Mouse (Mus musculus) heart, embryonic 16.5 days (tissue): ENCODE data around the gene Lamtor5. TPM values are rescaled to one million over a fixed set of nuclear protein-coding genes. Genes with fewer than 3 reads are reported as not detected.

Experiments
- ATAC-seq: fragments of 200-750 bp; cut with Nextera tagmentation; replicated peaks from 2 replicates; pipeline ENCODE4 v1.8.0; 2017; ENCODE audit warnings: moderate number of reproducible peaks; ENCODE audit not compliant: insufficient read depth, low FRiP score; ENCODE audit errors: extremely low read depth
- H3K27ac ChIP-seq: fragments of 300-500 bp; sonication (generic); 2 replicates; pipeline ENCODE4 v1.5.1; 2014; ENCODE audit warnings: mild to moderate bottlenecking, low read length, control low read depth, moderate library complexity
- H3K27me3 ChIP-seq: fragments of 300-500 bp; sonication (generic); 2 replicates; pipeline ENCODE4 v1.6.1; 2014; ENCODE audit warnings: low read length, mixed read lengths; ENCODE audit not compliant: control insufficient read depth, insufficient read depth
- H3K36me3 ChIP-seq: fragments of 300-500 bp; sonication (generic); 2 replicates; pipeline ENCODE4 v1.6.1; 2014; ENCODE audit not compliant: control insufficient read depth, insufficient read depth
- H3K4me1 ChIP-seq: fragments of 300-500 bp; sonication (generic); 2 replicates; pipeline ENCODE4 v1.6.1; 2014; ENCODE audit warnings: low read length, mixed read lengths; ENCODE audit not compliant: control insufficient read depth, insufficient read depth
- H3K4me2 ChIP-seq: fragments of 300-500 bp; sonication (generic); 2 replicates; pipeline ENCODE4 v1.6.1; 2014; ENCODE audit warnings: low read depth, mild to moderate bottlenecking, control low read depth, low read length
- H3K4me3 ChIP-seq: fragments of 300-500 bp; sonication (generic); 2 replicates; pipeline ENCODE4 v1.5.1; 2014; ENCODE audit warnings: mild to moderate bottlenecking, control low read depth, low read length
- H3K9ac ChIP-seq: fragments of 300-500 bp; sonication (generic); 2 replicates; pipeline ENCODE4 v1.6.1; 2014; ENCODE audit warnings: low read length, control low read depth
- H3K9me3 ChIP-seq: fragments of 300-500 bp; sonication (generic); replicated peaks from 2 replicates; pipeline ENCODE4 v1.6.1; 2016; ENCODE audit warnings: low read length; ENCODE audit not compliant: control insufficient read depth
- WGBS: fragments of 180-500 bp; shearing (Covaris S2); extraction: QIAGEN DNeasy Blood & Tissue Kit; methylation state at CpG from one replicate; pipeline ENCODE4 v1.1.7; 2014; 5-methylcytosine and 5-hydroxymethylcytosine counted together
- polyA plus RNA-seq: library from polyadenylated mRNA; unstranded; fragments of >200 nt; fragmentation: Nextera tagmentation; extraction: Ambion mirVana; gene quantifications from 2 replicates; pipeline ENCODE4 v1.2.1, GENCODE M21; 2015

The Lamtor5 gene
- polyA plus RNA-seq, 1 experiment from 2014 or later, result 172 TPM

- H3K9me3 ChIP-seq, result no peaks in the 10 kb centered on the region
- no peak overlapping the region for H3K27ac ChIP-seq
- 60% methylated on average over 5 of the region's 5 CpGs for WGBS
- H3K9ac ChIP-seq, result no peak overlapping the region
- no peaks in the 10 kb centered on the region for H3K27me3 ChIP-seq
- H3K4me1 ChIP-seq, result 0 out of 2 replicates have a peak, but pooled peaks cover 2% of the 10 kb centered on the region
- H3K4me2 ChIP-seq, result no peak overlapping the region
- no peak for ATAC-seq
- no peaks in the 10 kb centered on the region for H3K36me3 ChIP-seq
- no peak overlapping the region for H3K4me3 ChIP-seq
Observed at GRCm38 (mm10) chr3:107257924-107258323, 20.7 kb upstream of the Lamtor5 start.

GRCm38 (mm10) chr3:107260956-107261850 is 17.5 kb upstream of the Lamtor5 start:
- no peak for ATAC-seq
- whole genome bisulfite sequencing, result 47% methylated on average over 8 of the region's 8 CpGs

GRCm38 (mm10) chr3:107261851-107262165 is 16.9 kb upstream of the Lamtor5 start:
- Histone ChIP-seq H3K4me1 (0 out of 2 replicates have a peak, but pooled peaks cover 2% of the 10 kb centered on the region), H3K27ac (no peak overlapping the region), H3K9me3 (no peaks in the 10 kb centered on the region), H3K27me3 (peaks cover 3% of the 10 kb centered on the region; the same call in 1 of the 2 replicates), H3K4me3 (no peak overlapping the region), H3K9ac (no peak overlapping the region), H3K36me3 (no peaks in the 10 kb centered on the region), H3K4me2 (no peak overlapping the region)
- WGBS, result 62% methylated on average over 7 of the region's 7 CpGs
- no peak for ATAC-seq

More at GRCm38 (mm10) chr3:107260956-107261850, 17.5 kb upstream of the Lamtor5 start:
- H3K27ac ChIP-seq, result no peak overlapping the region
- H3K36me3 ChIP-seq, result no peaks in the 10 kb centered on the region
- no peak overlapping the region for H3K4me2 ChIP-seq
- 0 out of 2 replicates have a peak, but pooled peaks cover 2% of the 10 kb centered on the region for H3K4me1 ChIP-seq
- no peak overlapping the region for H3K9ac ChIP-seq
- no peaks in the 10 kb centered on the region for H3K9me3 ChIP-seq
- peaks cover 3% of the 10 kb centered on the region; the same call in 1 of the 2 replicates for H3K27me3 ChIP-seq
- H3K4me3 ChIP-seq, result no peak overlapping the region

- Histone ChIP-seq H3K27me3 (peaks cover 3% of the 10 kb centered on the region; the same call in 1 of the 2 replicates), H3K27ac (no peak overlapping the region), H3K9me3 (no peaks in the 10 kb centered on the region), H3K9ac (no peak overlapping the region), H3K4me1 (no peaks in the 10 kb centered on the region), H3K36me3 (no peaks in the 10 kb centered on the region), H3K4me3 (no peak overlapping the region), H3K4me2 (no peak overlapping the region)
- 77% methylated on average over 2 of the region's 2 CpGs for WGBS
- ATAC-seq, result no peak
Observed at GRCm38 (mm10) chr3:107266814-107267345, 11.8 kb upstream of the Lamtor5 start.

GRCm38 (mm10) chr3:107272433-107272832 is 6.2 kb upstream of the Lamtor5 start:
- Histone ChIP-seq H3K9me3 (no peaks in the 10 kb centered on the region), H3K4me3 (no peak overlapping the region), H3K36me3 (no peaks in the 10 kb centered on the region), H3K4me1 (no peaks in the 10 kb centered on the region), H3K4me2 (no peak overlapping the region), H3K9ac (no peak overlapping the region), H3K27me3 (no peaks in the 10 kb centered on the region), H3K27ac (no peak overlapping the region)
- ATAC-seq, result no peak
- 87% methylated on average over 3 of the region's 3 CpGs for WGBS

GRCm38 (mm10) chr3:107273820-107274219 is 4.8 kb upstream of the Lamtor5 start:
- Histone ChIP-seq H3K27ac (no peak overlapping the region), H3K9ac (no peak overlapping the region), H3K4me2 (no peak overlapping the region), H3K27me3 (no peaks in the 10 kb centered on the region), H3K4me1 (no peaks in the 10 kb centered on the region), H3K4me3 (no peak overlapping the region), H3K9me3 (no peaks in the 10 kb centered on the region), H3K36me3 (no peaks in the 10 kb centered on the region)
- no peak; the same call in 1 of the 2 replicates for ATAC-seq
- 10% methylated on average over 3 of the region's 3 CpGs for WGBS

GRCm38 (mm10) chr3:107275351-107275750 is 3.3 kb upstream of the Lamtor5 start:
- WGBS, result 52% methylated on average over 5 of the region's 5 CpGs
- no peak overlapping the region for H3K9ac ChIP-seq
- no peak for ATAC-seq
- H3K4me2 ChIP-seq, result no peak overlapping the region
- no peaks in the 10 kb centered on the region for H3K9me3 ChIP-seq
- no peak overlapping the region for H3K4me3 ChIP-seq
- no peaks in the 10 kb centered on the region for H3K36me3 ChIP-seq
- H3K27ac ChIP-seq, result no peak overlapping the region
- H3K4me1 ChIP-seq, result peaks cover 10% of the 10 kb centered on the region
- no peaks in the 10 kb centered on the region for H3K27me3 ChIP-seq

GRCm38 (mm10) chr3:107275996-107276395 is 2.7 kb upstream of the Lamtor5 start:
- peaks cover 10% of the 10 kb centered on the region for H3K4me1 ChIP-seq
- ATAC-seq, result no peak
- WGBS, result 50% methylated on average over 4 of the region's 4 CpGs

GRCm38 (mm10) chr3:107276626-107277025 is 2.0 kb upstream of the Lamtor5 start:
- Histone ChIP-seq H3K9ac (no peak overlapping the region), H3K27ac (no peak overlapping the region), H3K27me3 (no peaks in the 10 kb centered on the region), H3K4me2 (no peak overlapping the region), H3K4me1 (peaks cover 10% of the 10 kb centered on the region), H3K36me3 (no peaks in the 10 kb centered on the region), H3K4me3 (no peak overlapping the region), H3K9me3 (no peaks in the 10 kb centered on the region)
- WGBS, result 81% methylated on average over 3 of the region's 3 CpGs
- ATAC-seq, result no peak

More at GRCm38 (mm10) chr3:107275996-107276395, 2.7 kb upstream of the Lamtor5 start:
- H3K27me3 ChIP-seq, result no peaks in the 10 kb centered on the region
- no peak overlapping the region for H3K4me3 ChIP-seq
- no peaks in the 10 kb centered on the region for H3K9me3 ChIP-seq
- no peak overlapping the region for H3K9ac ChIP-seq
- H3K4me2 ChIP-seq, result no peak overlapping the region
- no peak overlapping the region for H3K27ac ChIP-seq
- H3K36me3 ChIP-seq, result no peaks in the 10 kb centered on the region
